Mouse (Mus musculus): ENCODE results near the gene Tex261. TPM values are rescaled to one million over a fixed set of nuclear protein-coding genes. Genes with fewer than 3 reads are reported as not detected.

The Tex261 gene
- 32.4 and 46.9 TPM in 2 replicates for polyA plus RNA-seq (2012; ENCODE audit: low replicate concordance)

GRCm38 (mm10) chr6:83775638-83776293, at the start of gene Tex261:
Gene Tex261, minus strand, starts transcription at chr6:83775813.

GRCm38 (mm10) chr6:83794760-83795296, 19.2 kb upstream of the Tex261 start, which contains the start of gene Nagk:
Gene Nagk, plus strand, starts transcription at chr6:83794982.

GRCm38 (mm10) chr6:83762344-83762743, 13.3 kb downstream of the Tex261 start, which contains the start of gene Ankrd53:
Gene Ankrd53, plus strand, starts transcription at chr6:83762644.

DNA sequence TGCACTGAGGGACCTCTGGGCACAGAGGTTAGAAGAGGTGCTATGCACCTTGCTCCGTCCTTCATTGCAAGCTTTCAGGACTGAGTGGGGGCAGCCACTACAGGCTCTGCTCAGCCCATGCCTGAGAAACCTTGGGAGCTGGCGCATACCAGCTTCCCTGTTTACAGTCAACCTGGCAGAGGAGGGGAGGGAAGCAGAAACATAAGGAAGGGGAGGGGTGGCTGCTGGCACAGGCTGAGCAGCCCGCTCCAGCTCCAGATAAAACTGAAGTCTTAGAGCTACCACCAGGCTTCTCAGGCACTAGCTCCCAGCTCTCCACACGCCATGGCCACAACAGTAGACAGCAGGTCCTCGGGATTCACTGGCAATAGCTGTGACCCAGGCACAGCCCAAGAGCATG, 32.9 kb downstream of the Tex261 start, which contains the start of gene Atp6v1b1:
Gene Atp6v1b1 (plus strand): TSS at position 230 of the 400 bp plus-strand sequence.

Other genes with a start within 250 kb of the Tex261 start
- gene Actg2, start 239.5 kb downstream of the Tex261 start, polyA plus RNA-seq (2012; ENCODE audit: low replicate concordance) = 0.36 TPM in 1 of 2 replicates, not detected in the other
- gene Stambp, start 203.1 kb downstream of the Tex261 start, polyA plus RNA-seq (2012; ENCODE audit: low replicate concordance) = 1.6 and 1.9 TPM in 2 replicates
- not detected in 2 replicates for gene Clec4f, start 119.6 kb downstream of the Tex261 start, polyA plus RNA-seq (2012; ENCODE audit: low replicate concordance)
- gene Cd207, start 98.0 kb downstream of the Tex261 start, polyA plus RNA-seq (2012; ENCODE audit: low replicate concordance) = 0.26 and 0.37 TPM in 2 replicates
- 0.19 and 1.1 TPM in 2 replicates for gene Vax2, start 64.5 kb downstream of the Tex261 start, polyA plus RNA-seq (2012; ENCODE audit: low replicate concordance)
- gene Atp6v1b1, start 32.8 kb downstream of the Tex261 start, polyA plus RNA-seq (2012; ENCODE audit: low replicate concordance) = not detected in 2 replicates
- gene Ankrd53, start 13.2 kb downstream of the Tex261 start, polyA plus RNA-seq (2012; ENCODE audit: low replicate concordance) = not detected in 2 replicates
- 9.0 and 15.9 TPM in 2 replicates for gene Nagk, start 19.2 kb upstream of the Tex261 start, polyA plus RNA-seq (2012; ENCODE audit: low replicate concordance)
- gene Paip2b, start 55.9 kb upstream of the Tex261 start, polyA plus RNA-seq (2012; ENCODE audit: low replicate concordance) = 11.2 and 23.5 TPM in 2 replicates
- 13.8 and 14.8 TPM in 2 replicates for gene Zfp638, start 91.3 kb upstream of the Tex261 start, polyA plus RNA-seq (2012; ENCODE audit: low replicate concordance)
- 1.2 and 8.8 TPM in 2 replicates for gene Dysf, start 232.8 kb upstream of the Tex261 start, polyA plus RNA-seq (2012; ENCODE audit: low replicate concordance)

Measured in hematopoietic multipotent progenitor cell, adult 10-12 weeks (in vitro differentiated cells).